In the genomic region with DNA sequence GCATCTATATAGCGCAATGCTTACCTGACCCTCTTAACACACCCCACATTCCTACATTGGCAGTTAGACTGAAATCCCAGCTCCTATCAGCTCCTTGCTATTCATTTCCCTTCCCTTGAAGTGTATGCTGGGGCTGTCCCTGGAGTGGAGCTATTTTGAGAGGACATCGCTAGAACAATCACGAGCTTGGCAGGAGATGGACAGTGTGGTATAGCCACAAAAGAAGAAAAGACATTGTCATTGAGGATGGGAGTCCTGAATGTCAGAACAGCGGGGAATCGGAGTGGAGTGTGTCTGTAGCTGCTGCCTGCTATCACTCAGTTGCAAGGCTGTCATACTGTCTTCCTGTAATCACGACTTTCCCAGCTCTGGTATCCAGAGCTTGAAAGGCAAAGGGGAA, we compare ENCODE assay signal across 23 mouse cellular contexts.
A peak's percentile ranks its signal among the peaks of the same experiment; 100 is the strongest.
DNase-seq lines count a peak whose midpoint lies in the region; ATAC-seq and TF ChIP-seq lines count a peak whose summit lies in the region.
"Had no signal": no experiment of that assay in that cellular context is flagged by ENCODE, and none has a peak within 500 bp of the region (broad histone marks: within the 10 kb centered on the region; RNA-seq: fewer than 3 reads in every experiment).

No protein-coding gene starts in this region.

- no peaks in the 10 kb centered on the region for H3K36me3 ChIP-seq in hindbrain, postnatal 0 days (ENCODE audit: insufficient read depth, low read length)
- H3K36me3 ChIP-seq in hindbrain, embryonic 12.5 days: peaks cover 10% of the 10 kb centered on the region
- peaks cover 18% of the 10 kb centered on the region for H3K36me3 ChIP-seq in midbrain, embryonic 14.5 days (ENCODE audit: control insufficient read depth, insufficient read depth, low read length)
- peaks cover 5% of the 10 kb centered on the region; the same call in 1 of the 2 replicates for H3K36me3 ChIP-seq in forebrain, embryonic 16.5 days (ENCODE audit: control insufficient read depth, insufficient read depth)
- H3K36me3 ChIP-seq: embryonic facial prominence, embryonic 10.5 days; forebrain, embryonic 12.5 days; G1E; intestine, embryonic 15.5 days; limb, embryonic 12.5 days; liver, embryonic 13.5 days had no signal

- 51% methylated on average over 6 of the region's 6 CpGs for WGBS in hindbrain, postnatal 0 days
- 51% methylated on average over 6 of the region's 6 CpGs for WGBS in hindbrain, embryonic 12.5 days
- 66% methylated on average over 6 of the region's 6 CpGs for WGBS in midbrain, embryonic 14.5 days
- WGBS in forebrain, embryonic 16.5 days: 74% methylated on average over 6 of the region's 6 CpGs

- no peaks in the 10 kb centered on the region for H3K4me1 ChIP-seq in hindbrain, postnatal 0 days (ENCODE audit: insufficient read depth, low read length)
- no peaks in the 10 kb centered on the region for H3K4me1 ChIP-seq in hindbrain, embryonic 12.5 days
- 0 out of 2 replicates have a peak, but pooled peaks cover 4% of the 10 kb centered on the region for H3K4me1 ChIP-seq in midbrain, embryonic 14.5 days (ENCODE audit: control insufficient read depth, insufficient read depth, low read length)
- no peaks in the 10 kb centered on the region; the same call in 1 of the 2 replicates for H3K4me1 ChIP-seq in forebrain, embryonic 16.5 days (replicated peaks; ENCODE audit: control insufficient read depth, insufficient read depth, low read length)
- H3K4me1 ChIP-seq: embryonic facial prominence, embryonic 10.5 days; forebrain, embryonic 12.5 days; intestine, embryonic 15.5 days; limb, embryonic 12.5 days; liver, embryonic 13.5 days; neural tube, embryonic 15.5 days had no signal

- peak; percentile 9 to 12 for DNase-seq in heart, adult 18-20 months
- DNase-seq in heart, postnatal 36 days: no peak
- no peak for DNase-seq in hindbrain, postnatal 0 days (ENCODE audit: low spot score)
- DNase-seq in brain, adult 2 months (ENCODE audit: low read depth, low spot score): peak; percentile 55
- no peak for DNase-seq in midbrain, embryonic 14.5 days
- no peak for DNase-seq in lung, postnatal 14 days
- DNase-seq: adrenal gland, postnatal 25 days; cerebellum, adult 18-20 months; cerebellum, postnatal 36 days; gastrocnemius, postnatal 14 days; kidney, postnatal 36 days; liver, embryonic 13.5 days; lung, embryonic 14.5 days; right cerebral cortex, postnatal 14 days; spleen, adult 18-20 months had no signal

- H3K9ac ChIP-seq in hindbrain, postnatal 0 days (replicated peaks; ENCODE audit: low read length): no peak overlapping the region
- H3K9ac ChIP-seq in hindbrain, embryonic 12.5 days: no peak overlapping the region
- H3K9ac ChIP-seq in midbrain, embryonic 14.5 days (replicated peaks; ENCODE audit: low read length): no peak overlapping the region
- no peak overlapping the region for H3K9ac ChIP-seq in forebrain, embryonic 16.5 days (replicated peaks; ENCODE audit: low read depth, low read length)
- H3K9ac ChIP-seq: forebrain, embryonic 12.5 days; intestine, embryonic 15.5 days; limb, embryonic 12.5 days; liver, embryonic 13.5 days; lung, embryonic 14.5 days; neural tube, embryonic 15.5 days had no signal

- H3K27me3 ChIP-seq in hindbrain, postnatal 0 days (ENCODE audit: insufficient read depth, low read length): no peaks in the 10 kb centered on the region
- H3K27me3 ChIP-seq in hindbrain, embryonic 12.5 days: no peaks in the 10 kb centered on the region
- no peaks in the 10 kb centered on the region for H3K27me3 ChIP-seq in midbrain, embryonic 14.5 days (ENCODE audit: control insufficient read depth, insufficient read depth, low read length)
- no peaks in the 10 kb centered on the region for H3K27me3 ChIP-seq in forebrain, embryonic 16.5 days (replicated peaks; ENCODE audit: control insufficient read depth, insufficient read depth, low read length)
- H3K27me3 ChIP-seq: forebrain, embryonic 12.5 days; intestine, embryonic 15.5 days; limb, embryonic 12.5 days; liver, embryonic 13.5 days; neural tube, embryonic 15.5 days had no signal

- peak overlapping the region; percentile 51 for H3K27ac ChIP-seq in hindbrain, postnatal 0 days
- no peak overlapping the region for H3K27ac ChIP-seq in hindbrain, embryonic 12.5 days
- 0 out of 2 replicates have a peak overlapping the region, but pooled peaks have one; percentile 4 for H3K27ac ChIP-seq in midbrain, embryonic 14.5 days (replicated peaks; ENCODE audit: low read depth, low read length)
- no peak overlapping the region for H3K27ac ChIP-seq in forebrain, embryonic 16.5 days (ENCODE audit: low read length)
- H3K27ac ChIP-seq: embryonic facial prominence, embryonic 10.5 days; forebrain, embryonic 12.5 days; intestine, embryonic 15.5 days; limb, embryonic 12.5 days; liver, embryonic 13.5 days; neural tube, embryonic 15.5 days had no signal

- H3K4me2 ChIP-seq in hindbrain, postnatal 0 days (ENCODE audit: low read depth, low read length): no peak overlapping the region
- H3K4me2 ChIP-seq in hindbrain, embryonic 12.5 days (replicated peaks): no peak overlapping the region
- no peak overlapping the region for H3K4me2 ChIP-seq in midbrain, embryonic 14.5 days (ENCODE audit: low read length)
- no peak overlapping the region for H3K4me2 ChIP-seq in forebrain, embryonic 16.5 days (ENCODE audit: low read length)
- H3K4me2 ChIP-seq: forebrain, embryonic 12.5 days; intestine, embryonic 15.5 days; limb, embryonic 12.5 days; liver, embryonic 13.5 days; lung, embryonic 14.5 days; neural tube, embryonic 15.5 days had no signal

- ATAC-seq in hindbrain, postnatal 0 days: peak; percentile 45; the same call in 1 of the 2 replicates
- ATAC-seq in hindbrain, embryonic 12.5 days (ENCODE audit: low FRiP score): no peak
- ATAC-seq in midbrain, embryonic 14.5 days (ENCODE audit: low FRiP score, low TSS enrichment): no peak
- no peak for ATAC-seq in forebrain, embryonic 16.5 days
- ATAC-seq: intestine, embryonic 15.5 days had no signal

- intact Hi-C loops in heart, postnatal 36 days (cut with DNase I): no loop called here

- no peaks in the 10 kb centered on the region for H3K9me3 ChIP-seq in hindbrain, postnatal 0 days (ENCODE audit: low read length)
- no peaks in the 10 kb centered on the region for H3K9me3 ChIP-seq in hindbrain, embryonic 12.5 days (replicated peaks)
- no peaks in the 10 kb centered on the region for H3K9me3 ChIP-seq in midbrain, embryonic 14.5 days (ENCODE audit: control insufficient read depth, low read length)
- no peaks in the 10 kb centered on the region for H3K9me3 ChIP-seq in forebrain, embryonic 16.5 days (ENCODE audit: control insufficient read depth, low read length)
- H3K9me3 ChIP-seq: embryonic facial prominence, embryonic 10.5 days; forebrain, embryonic 12.5 days; intestine, embryonic 15.5 days; limb, embryonic 12.5 days; liver, embryonic 13.5 days; neural tube, embryonic 15.5 days had no signal

- no peak overlapping the region for H3K4me3 ChIP-seq in hindbrain, postnatal 0 days (ENCODE audit: low read length)
- H3K4me3 ChIP-seq in hindbrain, embryonic 12.5 days: no peak overlapping the region
- H3K4me3 ChIP-seq in midbrain, embryonic 14.5 days (replicated peaks; ENCODE audit: low read depth, low read length): no peak overlapping the region
- no peak overlapping the region for H3K4me3 ChIP-seq in forebrain, embryonic 16.5 days (replicated peaks; ENCODE audit: low read length)
- H3K4me3 ChIP-seq: embryonic facial prominence, embryonic 10.5 days; forebrain, embryonic 12.5 days; intestine, embryonic 15.5 days; limb, embryonic 12.5 days; liver, embryonic 13.5 days; neural tube, embryonic 15.5 days had no signal

- TF ChIP-seq CTCF in hindbrain, postnatal 0 days (IDR thresholded peaks at IDR 0.05; ENCODE audit: low read depth): no peak

Comparison
In these comparisons a context has a peak if more than half of its experiments do, and no peak if none do; other contexts are left out.
1. DNase-seq: peak in heart, adult 18-20 months (2 of 2) and brain, adult 2 months (single experiment); none in heart, postnatal 36 days (0 of 2), hindbrain, postnatal 0 days (single experiment), midbrain, embryonic 14.5 days (single experiment) and lung, postnatal 14 days (single experiment).
2. H3K27ac ChIP-seq: peak in hindbrain, postnatal 0 days (single experiment) and midbrain, embryonic 14.5 days (single experiment); none in hindbrain, embryonic 12.5 days (single experiment) and forebrain, embryonic 16.5 days (single experiment).